Mouse (Mus musculus) gastrocnemius, adult 2 months (tissue): ENCODE data around the gene Zfp78. TPM values are rescaled to one million over a fixed set of nuclear protein-coding genes. Genes with fewer than 3 reads are reported as not detected.

Experiments used
- DNase-seq: peaks from one replicate; pipeline ENCODE4 v3.0.0; 2022
- H3K27ac ChIP-seq: fragments of 200-600 bp; 2 replicates; pipeline ENCODE4 v1.8.1; 2022; ENCODE audit warnings: mild to moderate bottlenecking
- H3K4me3 ChIP-seq: fragments of 200-600 bp; 2 replicates; pipeline ENCODE4 v1.8.1; 2022; ENCODE audit warnings: mild to moderate bottlenecking, moderate library complexity
- CTCF ChIP-seq: fragments of 200-600 bp; IDR thresholded peaks from 2 replicates; pipeline ENCODE4 v1.8.1; 2022; ENCODE audit warnings: antibody characterized with exemption, mild to moderate bottlenecking, moderate library complexity
- intact Hi-C: fragments of 180-260 bp; cut with DNase I; formaldehyde crosslinking; loops from one replicate; pipeline ENCODE4 v1.15.1; 2025
- long read RNA-seq, 2 experiments: library from polyadenylated mRNA; stranded (forward); transcript quantifications; one replicate each; pipeline ENCODE4 v2.0.0; 2021
- total RNA-seq, 2 experiments: library from RNA; stranded (reverse); gene quantifications; 2 replicates each; pipeline ENCODE4 v1.2.3; 2021

The Zfp78 gene
- total RNA-seq: 1 to 10 TPM; 2.1 to 2.4 TPM
- long read RNA-seq, experiment 1, partial matches to known transcripts: 0 of 3 reads
- long read RNA-seq, experiment 1, other reads (novel, unspliced or antisense): 1 of 3 reads
- long read RNA-seq, experiment 2, partial matches to known transcripts: 1 of 6 reads
- long read RNA-seq, experiment 2, other reads (novel, unspliced or antisense): 2 of 6 reads

DNA sequence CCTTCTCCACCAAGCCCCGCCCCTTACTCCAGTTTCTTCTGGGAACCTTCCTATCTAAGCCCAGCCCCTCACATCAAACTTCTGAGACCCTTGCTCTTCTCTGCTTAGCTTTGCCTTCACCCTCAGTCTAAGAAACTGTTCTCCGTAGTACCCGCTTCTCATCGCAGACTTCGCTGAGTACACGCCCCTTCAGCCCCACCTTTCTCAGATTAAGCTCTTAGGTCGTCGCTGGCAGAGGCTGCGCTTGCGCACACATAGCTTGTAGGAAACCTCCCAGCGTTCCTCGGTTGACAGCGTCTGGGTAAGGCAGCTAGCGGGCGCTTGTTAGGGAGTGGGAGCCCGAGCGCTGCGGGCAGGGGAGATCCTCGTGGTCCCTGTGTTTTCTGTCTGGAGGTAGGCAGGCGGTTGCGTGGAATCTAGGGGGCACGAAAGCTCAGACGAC is at the start of gene Zfp78:
Gene Zfp78 (plus strand): TSS at position 234 of the 442 bp plus-strand sequence.
- intact Hi-C loops: loop anchor here (2.0 to 10.0 kb wide), 6 partner anchors 20 to 554 kb away; partner anchors contain the start of genes Gm20715, Zfp28, Zfp667 and Zim1
- peak; percentile 88 for DNase-seq
- H3K4me3 ChIP-seq: peak within 1 kb of the TSS; percentile 81
- peak within 1 kb of the TSS; percentile 92 for H3K27ac ChIP-seq
- TF ChIP-seq CTCF: peak; percentile 22; the same call in 1 of the 2 replicates

DNA sequence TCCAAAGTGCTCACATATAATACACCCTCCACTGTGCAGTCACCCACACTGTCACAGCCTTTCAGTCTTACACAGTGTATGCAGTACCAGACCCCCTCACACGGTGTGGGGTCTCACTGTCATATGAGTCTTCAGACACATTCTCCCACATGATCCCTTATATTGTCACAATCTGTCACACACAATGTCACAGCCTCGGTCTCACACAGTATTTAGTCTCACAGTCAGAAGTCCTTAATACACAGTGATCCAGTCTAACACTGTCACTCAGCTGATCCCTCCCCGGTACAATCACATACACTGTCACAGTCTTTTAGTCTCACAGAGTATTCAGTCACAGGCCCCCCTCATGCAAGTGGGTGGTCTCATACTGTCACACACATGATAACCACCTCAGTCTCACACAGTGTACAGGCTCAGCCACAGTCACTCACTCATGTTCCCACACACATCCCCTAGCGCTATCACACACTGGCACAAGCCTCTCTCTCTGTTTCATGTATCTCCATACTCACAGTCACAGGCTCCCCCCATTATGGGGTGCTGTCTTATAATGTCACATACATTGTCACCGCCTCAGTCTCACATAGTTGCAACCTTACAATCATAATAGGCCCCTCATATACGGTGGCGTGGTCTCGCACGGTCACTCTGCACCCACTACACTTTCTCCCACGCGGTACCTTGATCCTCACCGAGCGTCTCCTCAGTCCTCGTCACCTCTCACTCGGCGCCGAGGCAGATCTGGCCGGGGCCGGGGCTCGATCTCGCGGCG is 32.4 kb upstream of the Zfp78 start:
- peak overlapping the region; percentile 84 for H3K27ac ChIP-seq

DNA sequence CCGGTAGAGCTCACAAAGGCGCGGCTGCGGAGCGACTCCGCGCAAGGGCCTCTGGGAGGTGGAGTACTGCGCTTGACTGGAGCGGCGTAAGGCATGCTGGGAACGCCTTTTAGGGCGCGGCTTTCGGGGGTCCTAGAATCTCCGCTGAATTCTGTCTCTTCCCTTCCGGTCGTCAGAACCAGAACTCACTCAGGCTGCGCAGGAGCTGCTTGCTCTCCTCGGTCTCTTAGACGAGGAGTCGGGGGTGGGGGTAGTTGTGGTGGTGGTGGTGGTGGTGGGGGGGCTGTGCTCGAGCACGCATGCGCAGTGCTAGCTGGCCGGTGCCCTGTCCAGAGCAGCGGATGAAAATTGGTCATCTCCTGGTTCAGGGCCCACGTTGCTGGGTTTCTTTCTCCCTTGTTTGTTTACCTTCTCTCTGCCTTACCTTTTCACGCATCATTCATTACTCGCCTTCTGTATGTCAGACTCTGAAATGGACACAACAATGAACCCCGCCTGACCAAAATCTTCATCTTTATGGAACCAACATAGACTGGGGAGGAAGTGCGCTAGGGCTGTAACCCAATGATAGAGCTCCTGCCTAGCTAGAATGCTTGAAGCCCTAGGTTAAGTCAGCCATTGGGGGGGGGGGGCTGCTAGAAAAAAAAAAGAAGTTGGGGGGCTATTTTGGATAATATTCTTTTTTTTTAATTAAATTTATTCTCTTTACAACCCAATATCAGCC is 31.7 kb upstream of the Zfp78 start, which contains the start of gene Zfp583:
Gene Zfp583 (minus strand): TSS at position 53 of the 724 bp plus-strand sequence.
- DNase-seq: peak; percentile 85
- Histone ChIP-seq H3K27ac (peak within 1 kb of the TSS; percentile 84), H3K4me3 (peak within 1 kb of the TSS; percentile 83)
- intact Hi-C loops: no loop called here
- no peak for TF ChIP-seq CTCF

More for the DNA sequence above, 32.4 kb upstream of the Zfp78 start:
- H3K4me3 ChIP-seq: peak overlapping the region; percentile 83
- intact Hi-C loops: no loop called here
- DNase-seq: no peak
- no peak for TF ChIP-seq CTCF

DNA sequence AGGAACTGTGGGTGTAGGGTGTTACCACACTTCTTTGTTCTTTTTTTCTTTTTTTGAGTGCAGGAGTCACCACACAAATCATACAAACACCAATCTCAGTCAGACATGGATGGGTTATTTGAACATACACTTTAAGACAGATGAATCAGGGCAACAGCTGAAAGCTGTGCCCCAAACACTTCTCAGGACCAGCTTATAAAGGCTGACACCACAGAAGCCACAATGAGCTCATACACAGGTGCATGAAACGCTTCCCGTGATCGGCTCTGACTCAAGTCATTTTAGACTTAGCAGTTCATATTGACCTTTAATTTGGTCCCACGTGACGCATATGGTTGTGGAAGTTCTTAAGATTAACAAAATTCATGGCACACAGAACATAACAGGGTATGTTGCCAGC is 23.2 kb upstream of the Zfp78 start:
- TF ChIP-seq CTCF: no peak
- intact Hi-C loops: no loop called here
- H3K4me3 ChIP-seq: no peak overlapping the region
- no peak overlapping the region for H3K27ac ChIP-seq
- no peak for DNase-seq

DNA sequence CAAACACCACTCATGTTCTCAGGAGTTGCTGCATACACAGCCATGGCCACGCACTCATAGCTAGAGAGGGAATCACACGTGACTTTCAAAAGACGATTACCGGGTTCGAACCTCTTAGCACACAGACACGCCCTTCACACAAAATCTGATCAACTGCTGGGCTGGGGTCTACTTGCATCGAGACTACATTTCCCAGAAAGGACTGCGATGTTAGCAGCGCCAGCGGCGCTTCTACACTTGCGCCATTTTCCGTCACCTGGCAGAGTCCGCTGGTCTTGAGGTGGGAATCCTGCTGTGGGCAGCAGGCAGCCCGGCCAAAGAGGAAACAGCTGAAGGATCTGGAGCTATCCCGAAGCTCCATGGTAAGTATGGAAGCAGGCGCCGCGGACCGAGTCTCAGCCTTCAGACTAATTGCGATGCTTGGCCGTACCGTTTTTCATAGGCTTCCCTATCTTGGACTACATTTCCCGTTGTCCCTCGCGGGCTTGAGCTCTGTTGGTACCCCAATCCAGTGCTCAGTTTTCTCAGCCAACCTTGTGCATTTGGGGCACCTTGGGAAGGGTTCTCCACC is 19.5 kb upstream of the Zfp78 start, which contains the start of gene Gm3854:
Gene Gm3854 (plus strand): TSS at position 259 of the 571 bp plus-strand sequence.
- intact Hi-C loops: no loop called here
- peak within 1 kb of the TSS; percentile 80 for H3K4me3 ChIP-seq
- no peak for TF ChIP-seq CTCF
- peak; percentile 56 for DNase-seq
- H3K27ac ChIP-seq: peak within 1 kb of the TSS; percentile 83

DNA sequence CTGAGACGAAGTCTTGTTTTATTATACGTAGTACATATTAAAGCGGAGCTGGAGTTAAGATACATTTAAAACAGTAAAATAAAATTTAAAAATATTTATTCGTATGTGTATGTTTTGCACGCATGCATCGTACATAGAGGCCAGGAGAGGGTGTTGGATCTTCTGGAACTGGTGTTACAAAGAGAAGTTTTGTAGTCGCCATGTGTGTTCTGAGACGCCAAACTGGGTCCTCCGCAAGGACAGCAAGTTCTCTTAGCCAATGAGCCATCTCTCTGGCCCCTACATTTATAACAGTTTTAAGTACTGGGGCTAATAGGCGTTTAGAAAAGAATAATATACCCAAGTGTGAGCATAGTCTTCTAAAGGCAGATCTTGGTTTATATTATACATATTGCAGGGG is 19.0 kb upstream of the Zfp78 start:
- Histone ChIP-seq H3K27ac (peak overlapping the region; percentile 83; the same call in 1 of the 2 replicates), H3K4me3 (peak overlapping the region; percentile 80)
- intact Hi-C loops: no loop called here
- no peak for TF ChIP-seq CTCF
- no peak for DNase-seq

DNA sequence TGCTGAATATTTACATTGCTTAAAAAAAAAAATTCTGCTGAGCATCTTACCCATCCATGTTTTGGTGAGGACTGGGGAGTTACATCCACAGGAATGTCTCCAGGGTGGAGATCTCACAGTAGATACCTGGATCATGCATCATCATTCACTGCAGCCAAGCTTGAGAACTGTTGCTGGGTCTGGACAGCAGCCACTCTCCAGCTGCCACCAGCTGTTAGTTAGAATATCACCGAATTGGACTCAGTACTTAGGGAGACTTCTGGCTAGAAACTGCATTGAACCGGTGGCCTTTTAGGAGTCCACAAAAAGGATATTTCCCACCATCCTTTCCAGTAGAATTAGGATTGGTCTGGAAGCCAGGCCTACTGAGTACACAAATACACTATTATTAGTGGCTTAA is 5.0 kb upstream of the Zfp78 start:
- no peak overlapping the region for H3K4me3 ChIP-seq
- no peak for DNase-seq
- no peak for TF ChIP-seq CTCF
- no peak overlapping the region for H3K27ac ChIP-seq
- intact Hi-C loops: loop anchor here (5.0 kb wide), 1 partner anchor 579 kb away; no protein-coding TSS in a partner anchor

DNA sequence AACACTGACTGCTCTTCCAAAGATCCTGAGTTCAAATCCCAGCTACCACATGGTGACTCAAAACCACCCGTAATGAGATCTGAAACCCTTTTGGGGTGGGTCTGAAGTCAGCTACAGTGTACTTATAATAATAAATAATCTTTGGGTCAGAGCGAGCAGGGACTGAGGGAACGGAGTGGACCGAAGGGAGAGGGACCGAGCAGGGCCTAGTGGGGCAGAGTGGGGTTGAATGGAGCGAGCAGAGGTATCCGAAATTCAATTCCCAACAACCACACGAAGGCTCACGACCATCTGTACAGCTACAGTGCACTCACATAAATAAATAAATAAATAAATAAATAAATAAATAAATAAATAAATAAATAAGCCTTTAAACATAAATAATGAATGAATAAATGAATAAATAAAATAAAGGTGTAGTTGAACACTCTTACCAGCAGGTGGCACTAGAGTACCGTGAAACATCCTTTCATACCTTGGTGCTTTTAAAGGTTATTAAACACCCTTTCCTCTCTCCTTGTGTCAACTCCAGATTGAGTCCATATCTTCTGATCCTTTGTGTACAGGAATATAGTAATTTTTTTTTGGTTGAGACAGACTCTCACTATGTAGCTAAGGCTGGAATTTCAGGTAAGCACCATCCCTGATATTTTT is 4.0 kb upstream of the Zfp78 start:
- intact Hi-C loops: loop anchor here (1.0 to 5.0 kb wide), 2 partner anchors 71 to 578 kb away; no protein-coding TSS in a partner anchor
- no peak for DNase-seq
- Histone ChIP-seq H3K27ac (no peak overlapping the region), H3K4me3 (no peak overlapping the region)
- peak; percentile 72 for TF ChIP-seq CTCF

DNA sequence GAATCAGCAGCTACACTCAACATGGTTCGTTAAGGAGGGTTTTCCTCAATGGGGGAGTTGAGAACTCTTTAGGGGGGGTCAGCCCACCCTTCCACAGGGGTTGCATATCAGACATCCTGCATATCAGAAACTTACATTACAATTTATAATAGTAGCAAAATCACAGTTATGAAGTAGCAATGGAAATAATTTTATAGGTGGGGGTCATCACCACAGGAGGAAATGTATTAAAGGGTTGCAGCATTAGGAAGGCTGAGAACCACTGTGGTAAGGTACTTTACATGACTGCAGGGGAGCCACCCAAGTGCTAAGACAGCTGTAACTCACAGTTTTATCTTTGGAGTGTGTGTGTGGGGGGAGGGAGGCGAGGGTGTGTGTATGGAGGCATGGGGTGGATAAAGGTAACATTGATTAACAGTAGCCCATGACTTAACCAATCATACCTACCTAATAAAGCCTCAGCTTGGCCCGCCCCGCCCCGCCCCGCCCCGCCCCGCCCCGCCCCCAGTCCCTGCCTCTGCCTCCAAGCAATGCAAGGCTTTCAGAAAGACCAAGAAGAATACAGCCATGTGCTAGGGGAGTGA is 2.5 kb upstream of the Zfp78 start:
- intact Hi-C loops: loop anchor here (5.0 to 10.0 kb wide), 5 partner anchors 52 to 557 kb away; partner anchors contain the start of genes Gm20715, Zfp667 and Zim1
- TF ChIP-seq CTCF: no peak
- no peak overlapping the region for H3K4me3 ChIP-seq
- no peak overlapping the region for H3K27ac ChIP-seq
- no peak for DNase-seq

DNA sequence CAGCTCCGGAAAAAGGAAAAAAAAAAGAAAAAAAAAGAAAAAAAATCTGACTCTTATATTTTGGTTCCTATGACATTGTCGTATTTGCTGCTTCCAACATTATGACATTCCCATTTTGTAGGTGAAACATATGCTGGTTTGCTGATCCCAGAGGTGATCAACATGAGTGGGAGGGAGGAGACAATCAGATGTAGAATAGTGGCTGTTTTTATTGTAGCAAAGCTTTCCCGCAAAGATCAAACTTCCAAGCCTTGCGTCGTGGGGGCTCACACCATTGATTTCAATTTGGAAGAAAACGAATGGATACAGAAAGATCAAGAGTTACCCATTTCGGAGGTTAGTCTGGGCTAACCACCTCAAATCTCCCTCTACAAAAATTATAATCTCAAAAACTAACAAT is 1.3 kb upstream of the Zfp78 start:
- DNase-seq: no peak
- H3K4me3 ChIP-seq: peak overlapping the region; percentile 81
- intact Hi-C loops: loop anchor here (2.0 to 10.0 kb wide), 6 partner anchors 21 to 556 kb away; partner anchors contain the start of genes Gm20715, Zfp28, Zfp667 and Zim1
- TF ChIP-seq CTCF: no peak
- peak overlapping the region; percentile 80 for H3K27ac ChIP-seq
